Mouse (Mus musculus): ENCODE measurements around the gene Polr2e. TPM values are rescaled to one million over a fixed set of nuclear protein-coding genes. Genes with fewer than 3 reads are reported as not detected.
"Not testable (repeated sequence)": the region's sequence is repeated elsewhere in the genome, so short reads cannot be mapped to it uniquely, and the experiment has no call there.

Gene Polr2e
- polyA plus RNA-seq, 1 experiment from 2014 or later: 132 TPM

GRCm38 (mm10) chr10:80048396-80048795 is 8.8 kb upstream of the Polr2e start:
- H3K27ac ChIP-seq: no peak overlapping the region
- no peaks in the 10 kb centered on the region for H3K9me3 ChIP-seq
- no peak overlapping the region for H3K4me2 ChIP-seq
- no peaks in the 10 kb centered on the region for H3K36me3 ChIP-seq (replicated peaks)
- H3K4me3 ChIP-seq: no peak overlapping the region
- WGBS: 12% methylated on average over 5 of the region's 5 CpGs
- H3K4me1 ChIP-seq: 0 out of 2 replicates have a peak, but pooled peaks cover 10% of the 10 kb centered on the region
- no peak for ATAC-seq (replicated peaks)
- no peaks in the 10 kb centered on the region for H3K27me3 ChIP-seq (replicated peaks)
- no peak overlapping the region for H3K9ac ChIP-seq

- Histone ChIP-seq H3K36me3 (replicated peaks) (no peaks in the 10 kb centered on the region), H3K27me3 (replicated peaks) (no peaks in the 10 kb centered on the region), H3K9me3 (no peaks in the 10 kb centered on the region), H3K27ac (no peak within 1 kb of the TSS), H3K4me1 (0 out of 2 replicates have a peak, but pooled peaks cover 6% of the 10 kb centered on the region), H3K4me2 (no peak within 1 kb of the TSS), H3K4me3 (no peak within 1 kb of the TSS), H3K9ac (no peak within 1 kb of the TSS)
- 42% methylated on average over 9 of the region's 9 CpGs for WGBS
- ATAC-seq (replicated peaks): no peak
Measured at GRCm38 (mm10) chr10:80047041-80047565, 7.5 kb upstream of the Polr2e start, which contains the start of gene Gpx4. Gene Gpx4, plus strand, starts transcription at chr10:80047166.

- Histone ChIP-seq H3K36me3 (replicated peaks) (no peaks in the 10 kb centered on the region), H3K4me3 (no peak overlapping the region), H3K4me1 (0 out of 2 replicates have a peak, but pooled peaks cover 6% of the 10 kb centered on the region), H3K27me3 (replicated peaks) (no peaks in the 10 kb centered on the region), H3K4me2 (no peak overlapping the region), H3K9ac (no peak overlapping the region), H3K9me3 (no peaks in the 10 kb centered on the region), H3K27ac (no peak overlapping the region)
- WGBS: 63% methylated on average over 5 of the region's 5 CpGs
- no peak for ATAC-seq (replicated peaks)
Measured at GRCm38 (mm10) chr10:80045766-80046165, 6.2 kb upstream of the Polr2e start.

GRCm38 (mm10) chr10:80045364-80045763 is 5.8 kb upstream of the Polr2e start:
- 78% methylated on average over 4 of the region's 4 CpGs for WGBS
- not testable (repeated sequence) for ATAC-seq (replicated peaks); H3K27ac ChIP-seq; H3K9ac ChIP-seq; H3K4me3 ChIP-seq; H3K27me3 ChIP-seq (replicated peaks); H3K9me3 ChIP-seq; H3K4me1 ChIP-seq; H3K36me3 ChIP-seq (replicated peaks); H3K4me2 ChIP-seq

GRCm38 (mm10) chr10:80044087-80044486 is 4.5 kb upstream of the Polr2e start:
- WGBS: 12% methylated on average over 4 of the region's 4 CpGs
- no peak for ATAC-seq (replicated peaks)
- H3K27me3 ChIP-seq (replicated peaks): no peaks in the 10 kb centered on the region
- H3K27ac ChIP-seq: peak overlapping the region; percentile 28; the same call in 1 of the 2 replicates
- H3K4me1 ChIP-seq: peaks cover 10% of the 10 kb centered on the region; the same call in 1 of the 2 replicates
- no peaks in the 10 kb centered on the region for H3K36me3 ChIP-seq (replicated peaks)
- no peak overlapping the region for H3K4me3 ChIP-seq
- no peak overlapping the region for H3K9ac ChIP-seq
- H3K9me3 ChIP-seq: no peaks in the 10 kb centered on the region
- no peak overlapping the region for H3K4me2 ChIP-seq

GRCm38 (mm10) chr10:80041409-80042060 is 1.9 kb upstream of the Polr2e start:
- H3K4me2 ChIP-seq; H3K9me3 ChIP-seq; H3K4me3 ChIP-seq; H3K27ac ChIP-seq; ATAC-seq (replicated peaks); H3K9ac ChIP-seq; H3K27me3 ChIP-seq (replicated peaks): not testable (repeated sequence)
- H3K4me1 ChIP-seq: peaks cover 17% of the 10 kb centered on the region
- WGBS: 89% methylated on average over 8 of the region's 8 CpGs
- H3K36me3 ChIP-seq (replicated peaks): peaks cover 10% of the 10 kb centered on the region

GRCm38 (mm10) chr10:80036832-80037231 is 2.8 kb downstream of the Polr2e start:
- no peak overlapping the region for H3K4me2 ChIP-seq
- H3K9ac ChIP-seq: no peak overlapping the region
- no peak overlapping the region for H3K27ac ChIP-seq
- no peak for ATAC-seq (replicated peaks)
- 93% methylated on average over 13 of the region's 13 CpGs for WGBS
- H3K36me3 ChIP-seq (replicated peaks): peaks cover 28% of the 10 kb centered on the region
- no peak overlapping the region for H3K4me3 ChIP-seq
- no peaks in the 10 kb centered on the region for H3K9me3 ChIP-seq
- H3K4me1 ChIP-seq: peaks cover 20% of the 10 kb centered on the region
- H3K27me3 ChIP-seq (replicated peaks): no peaks in the 10 kb centered on the region

- no peaks in the 10 kb centered on the region for H3K9me3 ChIP-seq
- peaks cover 28% of the 10 kb centered on the region for H3K36me3 ChIP-seq (replicated peaks)
- no peak for ATAC-seq (replicated peaks)
- 92% methylated on average over 5 of the region's 5 CpGs for WGBS
- peaks cover 20% of the 10 kb centered on the region for H3K4me1 ChIP-seq
- no peak overlapping the region for H3K4me2 ChIP-seq
- no peak overlapping the region for H3K4me3 ChIP-seq
- no peak overlapping the region for H3K9ac ChIP-seq
- no peaks in the 10 kb centered on the region for H3K27me3 ChIP-seq (replicated peaks)
- H3K27ac ChIP-seq: no peak overlapping the region
Measured at GRCm38 (mm10) chr10:80035686-80036085, 3.9 kb downstream of the Polr2e start.

GRCm38 (mm10) chr10:80035148-80035547 is 4.4 kb downstream of the Polr2e start:
- peaks cover 28% of the 10 kb centered on the region for H3K36me3 ChIP-seq (replicated peaks)
- H3K9me3 ChIP-seq: no peaks in the 10 kb centered on the region
- H3K4me1 ChIP-seq: peaks cover 20% of the 10 kb centered on the region
- WGBS: 65% methylated on average over 8 of the region's 8 CpGs
- H3K4me2 ChIP-seq: no peak overlapping the region
- no peaks in the 10 kb centered on the region for H3K27me3 ChIP-seq (replicated peaks)
- ATAC-seq (replicated peaks): no peak
- no peak overlapping the region for H3K27ac ChIP-seq
- no peak overlapping the region for H3K9ac ChIP-seq
- no peak overlapping the region for H3K4me3 ChIP-seq

GRCm38 (mm10) chr10:80033511-80034391 is 5.8 kb downstream of the Polr2e start:
- Histone ChIP-seq H3K27me3 (replicated peaks) (no peaks in the 10 kb centered on the region), H3K4me2 (no peak overlapping the region), H3K27ac (no peak overlapping the region), H3K36me3 (replicated peaks) (peaks cover 28% of the 10 kb centered on the region), H3K4me3 (no peak overlapping the region), H3K4me1 (peaks cover 13% of the 10 kb centered on the region), H3K9ac (no peak overlapping the region), H3K9me3 (no peaks in the 10 kb centered on the region)
- 47% methylated on average over 9 of the region's 9 CpGs for WGBS
- no peak for ATAC-seq (replicated peaks)

GRCm38 (mm10) chr10:80032799-80033480 is 6.7 kb downstream of the Polr2e start:
- H3K36me3 ChIP-seq (replicated peaks): peaks cover 28% of the 10 kb centered on the region
- no peak overlapping the region for H3K9ac ChIP-seq
- peaks cover 5% of the 10 kb centered on the region for H3K4me1 ChIP-seq
- no peaks in the 10 kb centered on the region for H3K27me3 ChIP-seq (replicated peaks)
- no peaks in the 10 kb centered on the region for H3K9me3 ChIP-seq
- WGBS: 68% methylated on average over 5 of the region's 5 CpGs
- no peak overlapping the region for H3K27ac ChIP-seq
- H3K4me3 ChIP-seq: no peak overlapping the region
- H3K4me2 ChIP-seq: no peak overlapping the region
- no peak for ATAC-seq (replicated peaks)

- 83% methylated on average over 17 of the region's 17 CpGs for WGBS
- Histone ChIP-seq H3K27me3 (replicated peaks) (no peaks in the 10 kb centered on the region), H3K4me1 (0 out of 2 replicates have a peak, but pooled peaks cover 2% of the 10 kb centered on the region), H3K9ac (no peak overlapping the region), H3K9me3 (no peaks in the 10 kb centered on the region), H3K36me3 (replicated peaks) (peaks cover 10% of the 10 kb centered on the region; the same call in 1 of the 2 replicates), H3K4me3 (no peak overlapping the region), H3K4me2 (no peak overlapping the region), H3K27ac (no peak overlapping the region)
- no peak for ATAC-seq (replicated peaks)
Measured at GRCm38 (mm10) chr10:80030736-80031135, 8.9 kb downstream of the Polr2e start.
